ENCODE assay signal across 17 mouse cellular contexts in genomic region chr8:60942867-60943266, GRCm38 (mm10). TPM values are rescaled to one million over a fixed set of nuclear protein-coding genes. Genes with fewer than 3 reads are reported as not detected.
DNase-seq lines count a peak whose midpoint lies in the region; ATAC-seq and TF ChIP-seq lines count a peak whose summit lies in the region.
"Had no signal": no experiment of that assay in that cellular context is flagged by ENCODE, and none has a peak within 500 bp of the region (broad histone marks: within the 10 kb centered on the region; RNA-seq: fewer than 3 reads in every experiment).

No protein-coding gene starts in this region.

- H3K27ac ChIP-seq in heart, adult 2 months, result no peak overlapping the region
- H3K27ac ChIP-seq in liver, postnatal 0 days (ENCODE audit: low read depth), result no peak overlapping the region
- no peak overlapping the region for H3K27ac ChIP-seq in liver, embryonic 11.5 days (ENCODE audit: low read depth, low read length)
- H3K27ac ChIP-seq: hindbrain, embryonic 14.5 days; liver, embryonic 15.5 days; midbrain, embryonic 10.5 days; neural tube, embryonic 15.5 days had no signal

- no peaks in the 10 kb centered on the region for H3K9me3 ChIP-seq in liver, postnatal 0 days (ENCODE audit: low read length)
- H3K9me3 ChIP-seq in liver, embryonic 11.5 days (ENCODE audit: control insufficient read depth, low read length), result no peaks in the 10 kb centered on the region
- H3K9me3 ChIP-seq: liver, embryonic 15.5 days; midbrain, embryonic 10.5 days; neural tube, embryonic 15.5 days had no signal

- intact Hi-C loops in heart, adult 2 months (cut with DNase I), result no loop called here

- ATAC-seq in liver, postnatal 0 days, result no peak
- no peak for ATAC-seq in liver, embryonic 11.5 days (replicated peaks; ENCODE audit: low FRiP score)
- ATAC-seq: activated CD4-positive, CD25-positive, alpha-beta regulatory T cell, adult 4 months had no signal

- H3K4me1 ChIP-seq in heart, adult 2 months (ENCODE audit: control insufficient read depth, insufficient read depth, low read length), result peaks cover 1% of the 10 kb centered on the region; the same call in 1 of the 2 replicates
- H3K4me1 ChIP-seq in liver, postnatal 0 days (ENCODE audit: insufficient read depth), result peaks cover 5% of the 10 kb centered on the region; the same call in 1 of the 2 replicates
- H3K4me1 ChIP-seq in liver, embryonic 11.5 days (replicated peaks; ENCODE audit: control insufficient read depth, insufficient read depth, low read length), result peaks cover 12% of the 10 kb centered on the region
- H3K4me1 ChIP-seq: neural tube, embryonic 15.5 days had no signal

- H3K36me3 ChIP-seq in heart, adult 2 months (ENCODE audit: control insufficient read depth, insufficient read depth, low read length), result peaks cover 3% of the 10 kb centered on the region; the same call in 1 of the 2 replicates
- H3K36me3 ChIP-seq in liver, postnatal 0 days (replicated peaks; ENCODE audit: insufficient read depth, low read length), result peaks cover 10% of the 10 kb centered on the region; the same call in 1 of the 2 replicates
- H3K36me3 ChIP-seq in liver, embryonic 11.5 days (ENCODE audit: control insufficient read depth, insufficient read depth, low read length), result no peaks in the 10 kb centered on the region
- H3K36me3 ChIP-seq: midbrain, embryonic 10.5 days; neural tube, embryonic 15.5 days had no signal

- no peak overlapping the region for H3K4me3 ChIP-seq in heart, adult 2 months
- no peak overlapping the region for H3K4me3 ChIP-seq in liver, postnatal 0 days (ENCODE audit: low read depth, low read length)
- no peak overlapping the region for H3K4me3 ChIP-seq in liver, embryonic 11.5 days (ENCODE audit: low read depth, low read length)
- H3K4me3 ChIP-seq: liver, embryonic 15.5 days; midbrain, embryonic 10.5 days; neural tube, embryonic 15.5 days had no signal

- H3K4me2 ChIP-seq in liver, postnatal 0 days (ENCODE audit: low read depth, low read length), result no peak overlapping the region
- no peak overlapping the region for H3K4me2 ChIP-seq in liver, embryonic 11.5 days
- H3K4me2 ChIP-seq: hindbrain, embryonic 14.5 days; liver, embryonic 15.5 days; neural tube, embryonic 15.5 days had no signal

- H3K79me2 ChIP-seq in heart, adult 2 months (replicated peaks; ENCODE audit: control insufficient read depth, insufficient read depth, low read length), result no peaks in the 10 kb centered on the region

- no peak for TF ChIP-seq EP300 in heart, adult 2 months (IDR thresholded peaks at IDR 0.05; ENCODE audit: insufficient read depth, low read depth, low read length)
- no peak for TF ChIP-seq EP300 in liver, postnatal 0 days (IDR thresholded peaks at IDR 0.05; ENCODE audit: low read depth)

- no peak for DNase-seq in heart, adult 2 months
- no peak for DNase-seq in heart, postnatal 4 days
- DNase-seq in liver, postnatal 0 days, result no peak
- DNase-seq in liver, embryonic 11.5 days (ENCODE audit: low spot score), result no peak
- DNase-seq in CD4-positive helper T cell, adult 2 months (ENCODE audit: low read depth, low spot score), result peak; percentile 8
- peak; percentile 48 for DNase-seq in R1 (ENCODE audit: low read depth, low spot score)
- DNase-seq in frontal cortex, postnatal 14 days (ENCODE audit: low spot score in 2 of 2), result no peak
- no peak for DNase-seq in layer of hippocampus, postnatal 10 days (ENCODE audit: low spot score in 2 of 2)
- DNase-seq: gastrocnemius, postnatal 25 days; heart, postnatal 10 days; kidney, adult 8-10 months; lung, postnatal 4 days had no signal

- 94% methylated on average over 2 of the region's 2 CpGs for WGBS in heart, adult 2 months
- WGBS in liver, postnatal 0 days (ENCODE audit: insufficient replicate concordance), result over 99% methylated on average over 2 of the region's 2 CpGs
- 97% methylated on average over 2 of the region's 2 CpGs for WGBS in liver, embryonic 11.5 days

- no peak overlapping the region for H3K9ac ChIP-seq in heart, adult 2 months (ENCODE audit: low read depth, low read length)
- H3K9ac ChIP-seq in liver, postnatal 0 days (replicated peaks), result no peak overlapping the region
- no peak overlapping the region for H3K9ac ChIP-seq in liver, embryonic 11.5 days (ENCODE audit: low read depth, low read length)
- H3K9ac ChIP-seq: hindbrain, embryonic 14.5 days; liver, embryonic 15.5 days; neural tube, embryonic 15.5 days had no signal

- no peaks in the 10 kb centered on the region for H3K27me3 ChIP-seq in heart, adult 2 months (ENCODE audit: control insufficient read depth, insufficient read depth, low read length)
- no peaks in the 10 kb centered on the region for H3K27me3 ChIP-seq in liver, postnatal 0 days (ENCODE audit: insufficient read depth, low read length)
- H3K27me3 ChIP-seq in liver, embryonic 11.5 days (replicated peaks; ENCODE audit: control insufficient read depth, insufficient read depth, low read length), result no peaks in the 10 kb centered on the region
- H3K27me3 ChIP-seq: liver, embryonic 15.5 days; neural tube, embryonic 15.5 days had no signal

- TF ChIP-seq POLR2A in heart, adult 2 months (IDR thresholded peaks at IDR 0.05; ENCODE audit: insufficient read depth, low read depth, low read length), result no peak

- peak; percentile 54 for TF ChIP-seq CTCF in heart, adult 2 months (IDR thresholded peaks at IDR 0.05)
- peak; percentile 58 for TF ChIP-seq CTCF in liver, postnatal 0 days (IDR thresholded peaks at IDR 0.05; ENCODE audit: low read depth)

RNA-seq across cellular contexts. Expression of gene Clcn3, which starts 40.2 kb away (rescaled TPM):
- total RNA-seq in heart, adult 2 months (2021), result 10 to 100 TPM; 27.6 to 33.6 TPM
- 10.1 and 21.7 TPM in 2 replicates for polyA plus RNA-seq in heart, adult 2 months (2012; rRNA removed)
- 10 to 100 TPM; 32.0 to 33.6 TPM for total RNA-seq in heart, postnatal 4 days (2021)
- polyA plus RNA-seq in liver, postnatal 0 days (2015; fragmentation: Nextera tagmentation; extraction: Ambion mirVana), result 22.9 and 23.3 TPM in 2 replicates
- 42.9 and 43.8 TPM in 2 replicates for polyA plus RNA-seq in liver, embryonic 11.5 days (2014; fragmentation: Nextera tagmentation; extraction: Ambion mirVana)
- 100 to 1,000 TPM; 149 to 151 TPM for total RNA-seq in layer of hippocampus, postnatal 10 days (2021)

RNA-seq across cellular contexts. Expression of gene Nek1, which starts 50.1 kb away (rescaled TPM):
- 10 to 100 TPM in 1 of 2 experiments, 1 to 10 TPM in 1; 9.3 to 10.5 TPM for total RNA-seq in heart, adult 2 months (2021)
- polyA plus RNA-seq in heart, adult 2 months (2012; rRNA removed), result 4.0 and 4.8 TPM in 2 replicates
- 1 to 10 TPM; 6.2 to 6.9 TPM for total RNA-seq in heart, postnatal 4 days (2021)
- polyA plus RNA-seq in liver, postnatal 0 days (2015; fragmentation: Nextera tagmentation; extraction: Ambion mirVana), result 3.4 and 4.4 TPM in 2 replicates
- polyA plus RNA-seq in liver, embryonic 11.5 days (2014; fragmentation: Nextera tagmentation; extraction: Ambion mirVana), result 14.1 and 17.1 TPM in 2 replicates
- total RNA-seq in layer of hippocampus, postnatal 10 days (2021), result 10 to 100 TPM; 30.0 to 31.4 TPM

RNA-seq across cellular contexts. Expression of gene Hpf1, which starts 52.6 kb away (rescaled TPM):
- 10 to 100 TPM; 15.5 to 16.0 TPM for total RNA-seq in heart, adult 2 months (2021)
- 7.8 and 15.2 TPM in 2 replicates for polyA plus RNA-seq in heart, adult 2 months (2012; rRNA removed)
- 10 to 100 TPM; 32.2 to 32.3 TPM for total RNA-seq in heart, postnatal 4 days (2021)
- polyA plus RNA-seq in liver, postnatal 0 days (2015; fragmentation: Nextera tagmentation; extraction: Ambion mirVana), result 40.8 and 43.4 TPM in 2 replicates
- 133 and 145 TPM in 2 replicates for polyA plus RNA-seq in liver, embryonic 11.5 days (2014; fragmentation: Nextera tagmentation; extraction: Ambion mirVana)
- 10 to 100 TPM; 47.1 to 52.0 TPM for total RNA-seq in layer of hippocampus, postnatal 10 days (2021)

Comparison
In these comparisons a context has a peak if more than half of its experiments do, and no peak if none do; other contexts are left out.
1. DNase-seq: peak in CD4-positive helper T cell, adult 2 months (single experiment) and R1 (single experiment); none in heart, adult 2 months (0 of 2), heart, postnatal 4 days (single experiment), liver, postnatal 0 days (single experiment), liver, embryonic 11.5 days (single experiment), frontal cortex, postnatal 14 days (0 of 2) and layer of hippocampus, postnatal 10 days (0 of 2).
2. RNA of gene Clcn3, which starts 40.2 kb away (total RNA-seq): 149 to 151 TPM in layer of hippocampus, postnatal 10 days; 27.6 to 33.6 TPM in heart, adult 2 months and 32.0 to 33.6 TPM in heart, postnatal 4 days; every median in the first group is over 4 times any median in the second.